Mouse (Mus musculus) heart, embryonic 11.5 days (tissue): ENCODE measurements at regions not wholly inside any gene's neighbourhood (a gene's known extent, or its start where the extent isn't known, plus 50 kb on each side); places are given as distances from the start of the nearest gene placed in this dataset.

Experiments
- ATAC-seq: fragments of 200-750 bp; cut with Nextera tagmentation; replicated peaks from 2 replicates; pipeline ENCODE4 v1.8.0; 2017; ENCODE audit warnings: moderate library complexity; ENCODE audit not compliant: insufficient number of reproducible peaks, low FRiP score, low TSS enrichment
- H3K27ac ChIP-seq: fragments of 300-500 bp; sonication (generic); 2 replicates; pipeline ENCODE4 v1.5.1; 2014; ENCODE audit warnings: mild to moderate bottlenecking, low read depth, low read length
- H3K27me3 ChIP-seq: fragments of 300-500 bp; sonication (generic); 2 replicates; pipeline ENCODE4 v1.6.1; 2014; ENCODE audit warnings: mild to moderate bottlenecking, low read length, mixed read lengths; ENCODE audit not compliant: control insufficient read depth, insufficient read depth
- H3K36me3 ChIP-seq: fragments of 300-500 bp; sonication (generic); 2 replicates; pipeline ENCODE4 v1.6.1; 2014; ENCODE audit warnings: mild to moderate bottlenecking, low read length, moderate library complexity, mixed read lengths; ENCODE audit not compliant: control insufficient read depth, insufficient read depth
- H3K4me1 ChIP-seq: fragments of 300-500 bp; sonication (generic); 2 replicates; pipeline ENCODE4 v1.6.1; 2014; ENCODE audit warnings: low read length; ENCODE audit not compliant: control insufficient read depth, insufficient read depth
- H3K4me2 ChIP-seq: fragments of 300-500 bp; sonication (generic); 2 replicates; pipeline ENCODE4 v1.6.1; 2014; ENCODE audit warnings: mild to moderate bottlenecking, moderate library complexity
- H3K4me3 ChIP-seq: fragments of 300-500 bp; sonication (generic); 2 replicates; pipeline ENCODE4 v1.5.1; 2014; ENCODE audit warnings: low read depth, low read length
- H3K9ac ChIP-seq: fragments of 300-500 bp; sonication (generic); 2 replicates; pipeline ENCODE4 v1.6.1; 2014; ENCODE audit warnings: mild to moderate bottlenecking, low read depth, low read length, moderate library complexity
- H3K9me3 ChIP-seq: fragments of 300-500 bp; sonication (generic); replicated peaks from 2 replicates; pipeline ENCODE4 v1.6.1; 2016; ENCODE audit warnings: low read length; ENCODE audit not compliant: control insufficient read depth
- WGBS: fragments of 180-500 bp; shearing (Covaris S2); extraction: QIAGEN DNeasy Blood & Tissue Kit; methylation state at CpG from one replicate; pipeline ENCODE4 v1.1.7; 2014; ENCODE audit not compliant: insufficient replicate concordance; 5-methylcytosine and 5-hydroxymethylcytosine counted together

DNA sequence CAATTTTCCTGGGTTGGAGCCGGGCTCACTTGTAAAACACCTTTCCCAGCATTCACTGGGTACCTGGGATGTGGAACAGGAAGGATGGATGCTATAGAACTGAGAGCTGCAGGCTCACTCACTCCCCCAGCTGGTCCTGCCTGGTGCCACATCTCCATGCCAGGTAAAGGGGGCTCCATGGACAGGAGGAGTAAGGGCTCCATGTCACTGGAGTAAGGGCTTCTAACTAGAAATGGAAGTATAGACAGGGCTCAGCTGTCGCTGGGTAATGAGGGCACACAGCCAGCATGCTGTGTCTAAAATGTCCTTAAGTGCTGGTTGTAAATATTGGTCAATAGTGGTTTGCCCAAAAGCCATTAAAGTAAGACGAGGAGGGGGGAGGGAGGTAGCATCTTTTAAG is 99.4 kb upstream of the Gpr12 start:
- WGBS, result 63% methylated on average over 3 of the region's 3 CpGs
- no peak for ATAC-seq

DNA sequence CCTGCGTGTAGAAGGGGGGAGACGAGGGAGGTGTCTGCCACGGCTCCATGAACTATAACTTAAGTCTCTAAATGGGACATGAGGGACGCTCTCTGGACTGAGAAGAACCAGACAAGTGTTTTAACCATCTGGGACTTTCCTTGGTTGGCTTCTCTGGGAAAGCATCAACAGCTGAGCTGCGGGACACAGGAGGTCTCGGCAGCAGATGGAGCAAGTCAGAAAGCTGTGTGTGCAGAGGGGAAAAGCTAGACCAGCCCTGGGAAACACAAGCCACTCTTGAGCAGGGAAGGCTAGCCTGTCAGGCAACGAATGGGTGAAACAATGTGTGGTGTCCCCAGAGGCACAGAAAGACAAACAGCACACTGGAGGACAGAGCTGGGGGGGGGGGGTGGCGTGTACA is 98.5 kb upstream of the Gpr12 start:
- Histone ChIP-seq H3K27me3 (no peaks in the 10 kb centered on the region), H3K36me3 (no peaks in the 10 kb centered on the region), H3K9ac (no peak overlapping the region), H3K27ac (no peak overlapping the region), H3K4me3 (no peak overlapping the region), H3K4me1 (0 out of 2 replicates have a peak, but pooled peaks cover 3% of the 10 kb centered on the region), H3K9me3 (no peaks in the 10 kb centered on the region), H3K4me2 (no peak overlapping the region)
- WGBS, result 64% methylated on average over 8 of the region's 8 CpGs
- no peak for ATAC-seq

More for the DNA sequence above, 99.4 kb upstream of the Gpr12 start:
- Histone ChIP-seq H3K27me3 (no peaks in the 10 kb centered on the region), H3K9ac (no peak overlapping the region), H3K4me1 (no peaks in the 10 kb centered on the region), H3K4me2 (no peak overlapping the region), H3K9me3 (no peaks in the 10 kb centered on the region), H3K36me3 (no peaks in the 10 kb centered on the region), H3K4me3 (no peak overlapping the region), H3K27ac (no peak overlapping the region)

DNA sequence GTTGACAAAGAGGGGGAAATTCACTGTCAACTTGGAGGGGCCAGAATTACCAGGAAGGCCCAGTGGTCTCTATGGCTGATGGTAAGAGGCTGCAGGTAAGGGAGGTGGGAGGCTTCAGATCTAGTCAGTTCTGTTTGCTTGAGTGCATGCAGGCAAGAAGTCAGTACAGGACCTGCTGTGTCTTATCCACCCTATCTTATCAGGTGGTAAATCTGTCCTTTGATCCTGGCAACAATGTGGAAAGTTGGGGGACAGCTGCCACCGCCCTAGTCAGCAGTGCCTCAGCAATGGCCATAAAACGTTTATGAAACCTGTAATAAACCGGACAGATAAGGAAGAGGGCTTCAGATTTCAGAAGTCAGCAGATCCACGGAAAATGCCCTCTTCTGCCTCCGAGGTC is 97.9 kb upstream of the Gpr12 start:
- H3K9ac ChIP-seq, result no peak overlapping the region
- WGBS, result 53% methylated on average over 5 of the region's 5 CpGs
- H3K4me1 ChIP-seq, result 0 out of 2 replicates have a peak, but pooled peaks cover 3% of the 10 kb centered on the region
- no peak overlapping the region for H3K4me3 ChIP-seq
- no peaks in the 10 kb centered on the region for H3K36me3 ChIP-seq
- no peak for ATAC-seq
- H3K9me3 ChIP-seq, result no peaks in the 10 kb centered on the region
- H3K27me3 ChIP-seq, result no peaks in the 10 kb centered on the region
- H3K4me2 ChIP-seq, result no peak overlapping the region
- H3K27ac ChIP-seq, result no peak overlapping the region

DNA sequence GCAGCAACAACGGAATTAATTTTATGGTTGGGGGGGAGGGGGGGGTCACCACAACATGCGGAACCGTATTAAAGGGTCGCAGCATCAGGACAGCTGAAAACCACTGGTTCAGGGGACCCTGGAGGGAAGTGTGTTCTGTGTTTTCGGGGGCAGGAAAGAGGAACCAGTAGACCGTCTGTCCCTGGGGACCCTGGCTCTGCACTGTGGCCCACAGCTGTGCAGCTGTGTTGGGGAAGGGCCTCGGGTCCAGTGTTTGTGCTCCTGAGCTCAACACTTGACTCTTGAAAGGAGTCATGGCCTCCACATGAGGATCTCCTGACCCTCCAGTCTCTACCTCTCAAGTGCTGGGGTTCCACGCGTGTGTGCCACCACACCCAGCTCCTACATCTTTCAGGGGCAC is 96.5 kb upstream of the Gpr12 start:
- Histone ChIP-seq H3K4me2 (no peak overlapping the region), H3K4me1 (0 out of 2 replicates have a peak, but pooled peaks cover 3% of the 10 kb centered on the region), H3K27ac (no peak overlapping the region), H3K9ac (no peak overlapping the region), H3K36me3 (no peaks in the 10 kb centered on the region), H3K27me3 (no peaks in the 10 kb centered on the region), H3K9me3 (no peaks in the 10 kb centered on the region), H3K4me3 (no peak overlapping the region)
- ATAC-seq, result no peak
- WGBS, result 79% methylated on average over 9 of the region's 9 CpGs

DNA sequence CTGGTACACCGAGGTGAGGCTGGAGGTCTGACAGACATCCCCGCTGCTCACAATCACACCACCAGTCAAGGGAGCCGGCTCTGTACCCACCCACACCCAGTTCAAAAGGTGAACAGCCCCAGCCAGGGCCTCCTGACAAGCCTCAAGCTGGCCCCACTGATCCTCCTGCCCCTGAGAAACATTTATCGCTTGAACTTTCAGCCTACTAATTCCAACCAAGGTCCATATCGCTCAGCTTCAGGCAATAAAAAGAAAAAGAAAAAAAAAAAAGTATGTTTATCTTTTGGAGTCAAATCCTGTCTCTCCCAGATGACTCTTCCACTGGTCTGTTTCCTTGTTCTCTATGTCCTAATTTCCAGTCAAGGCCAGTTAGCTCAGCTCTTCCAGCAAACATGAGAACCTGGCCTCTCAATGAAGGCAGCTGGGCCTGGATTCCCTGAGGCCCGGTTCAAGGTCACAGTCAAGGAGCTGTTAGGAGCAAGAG is 94.2 kb upstream of the Gpr12 start:
- H3K9me3 ChIP-seq, result no peaks in the 10 kb centered on the region
- H3K27ac ChIP-seq, result no peak overlapping the region
- no peaks in the 10 kb centered on the region for H3K27me3 ChIP-seq
- H3K4me3 ChIP-seq, result no peak overlapping the region
- WGBS, result 41% methylated on average over 6 of the region's 6 CpGs
- H3K36me3 ChIP-seq, result no peaks in the 10 kb centered on the region
- no peak for ATAC-seq
- H3K4me2 ChIP-seq, result no peak overlapping the region
- 0 out of 2 replicates have a peak, but pooled peaks cover 3% of the 10 kb centered on the region for H3K4me1 ChIP-seq
- H3K9ac ChIP-seq, result no peak overlapping the region

DNA sequence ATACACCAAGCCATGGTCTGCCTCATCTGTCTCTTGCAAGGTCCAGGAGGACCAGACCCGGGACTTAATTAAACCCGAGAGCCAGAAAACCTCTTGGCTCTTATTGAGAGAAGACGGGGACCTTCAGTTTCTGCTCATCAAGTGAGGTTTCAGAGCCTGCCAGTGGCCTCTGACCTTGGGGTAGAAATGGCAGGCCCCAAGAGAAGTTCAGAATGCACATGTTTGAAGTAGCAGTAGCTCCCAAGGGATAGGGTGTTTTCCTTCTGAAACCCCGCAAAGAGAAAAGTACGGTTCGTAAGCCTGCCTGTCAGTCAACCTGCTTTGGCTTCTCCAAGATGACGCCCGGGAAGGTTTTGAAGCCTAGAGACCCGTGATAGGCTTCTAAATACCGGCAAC is 93.7 kb upstream of the Gpr12 start:
- H3K4me2 ChIP-seq, result no peak overlapping the region
- 0 out of 2 replicates have a peak, but pooled peaks cover 3% of the 10 kb centered on the region for H3K4me1 ChIP-seq
- 64% methylated on average over 10 of the region's 10 CpGs for WGBS
- ATAC-seq, result no peak
- H3K4me3 ChIP-seq, result no peak overlapping the region
- H3K36me3 ChIP-seq, result no peaks in the 10 kb centered on the region
- no peaks in the 10 kb centered on the region for H3K9me3 ChIP-seq
- no peak overlapping the region for H3K9ac ChIP-seq
- H3K27ac ChIP-seq, result no peak overlapping the region
- H3K27me3 ChIP-seq, result no peaks in the 10 kb centered on the region

DNA sequence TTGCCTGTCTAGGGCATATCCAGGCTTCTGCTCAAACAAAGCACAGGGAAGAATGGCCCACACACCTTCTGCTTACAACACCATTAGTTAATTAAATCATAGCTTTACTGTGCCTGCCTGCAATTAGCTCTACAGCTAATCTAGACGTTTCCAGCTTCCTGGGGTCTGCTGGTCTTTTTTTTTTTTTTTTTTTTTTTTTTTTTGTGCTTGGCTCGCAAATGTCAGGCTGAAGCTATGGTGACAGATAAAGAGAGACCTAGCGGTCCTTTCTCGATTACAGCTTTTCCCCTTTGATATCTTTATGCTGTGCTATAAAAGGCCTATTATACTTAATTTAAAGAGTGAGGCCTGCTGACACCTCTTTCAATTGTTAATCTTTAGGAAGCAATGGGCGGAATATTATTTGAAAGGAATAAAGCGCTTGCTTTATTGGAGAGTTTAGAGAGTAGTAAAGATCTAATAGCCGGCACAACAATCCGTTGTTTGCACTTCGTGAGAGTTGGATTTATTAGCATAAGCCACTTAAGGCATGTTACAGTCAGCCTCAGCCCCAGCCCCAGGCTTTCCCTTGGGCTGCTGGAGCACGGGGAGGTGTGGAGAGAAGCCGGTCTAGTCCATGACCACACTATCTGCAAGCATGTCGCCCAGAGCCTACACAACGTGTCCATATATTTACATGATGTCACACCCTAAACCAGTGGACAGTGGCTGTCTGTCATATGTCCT is 93.2 kb upstream of the Gpr12 start:
- H3K4me1 ChIP-seq, result 0 out of 2 replicates have a peak, but pooled peaks cover 3% of the 10 kb centered on the region
- no peaks in the 10 kb centered on the region for H3K9me3 ChIP-seq
- ATAC-seq, result no peak
- H3K9ac ChIP-seq, result no peak overlapping the region
- H3K36me3 ChIP-seq, result no peaks in the 10 kb centered on the region
- no peak overlapping the region for H3K4me2 ChIP-seq
- H3K27me3 ChIP-seq, result no peaks in the 10 kb centered on the region
- WGBS, result 67% methylated on average over 13 of the region's 13 CpGs
- H3K4me3 ChIP-seq, result no peak overlapping the region
- no peak overlapping the region for H3K27ac ChIP-seq

DNA sequence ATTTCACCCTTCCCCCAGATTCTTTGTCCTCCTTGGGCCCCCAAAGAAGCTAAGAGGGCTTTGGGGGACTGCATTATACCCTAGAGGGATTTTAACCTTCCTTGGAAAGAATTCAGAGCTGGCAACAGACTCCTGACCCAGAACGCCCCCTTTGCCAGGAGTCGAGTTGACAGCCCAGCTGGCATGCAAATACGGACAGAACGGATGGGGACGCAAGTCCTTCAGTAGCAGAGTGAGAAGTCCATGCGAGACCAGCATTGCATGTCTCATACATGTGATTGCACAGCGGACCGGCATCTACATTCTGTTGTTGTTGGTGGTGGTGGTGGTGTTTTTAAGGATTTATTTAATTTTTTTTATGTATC is 92.1 kb upstream of the Gpr12 start:
- Histone ChIP-seq H3K4me1 (0 out of 2 replicates have a peak, but pooled peaks cover 3% of the 10 kb centered on the region), H3K27ac (no peak overlapping the region), H3K9ac (no peak overlapping the region), H3K4me3 (no peak overlapping the region), H3K27me3 (no peaks in the 10 kb centered on the region), H3K4me2 (no peak overlapping the region), H3K36me3 (no peaks in the 10 kb centered on the region), H3K9me3 (0 out of 2 replicates have a peak, but pooled peaks cover 2% of the 10 kb centered on the region)
- WGBS, result 93% methylated on average over 8 of the region's 8 CpGs
- no peak for ATAC-seq
